Mouse (Mus musculus) myocyte (in vitro differentiated cells): ENCODE results near the gene Nos1.

ENCODE experiments used
- CEBPB ChIP-seq: IDR thresholded peaks from 2 replicates; pipeline ENCODE4 v1.6.1; 2011; ENCODE audit warnings: mild to moderate bottlenecking, moderate library complexity; ENCODE audit not compliant: poor library complexity, insufficient read depth, severe bottlenecking
- MAX ChIP-seq: IDR thresholded peaks from one replicate; pipeline ENCODE4 v1.6.1; 2011; ENCODE audit warnings: low read depth, mild to moderate bottlenecking, control low read depth
- POLR2A ChIP-seq: IDR thresholded peaks from one replicate; pipeline ENCODE4 v1.6.1; 2011; ENCODE audit warnings: low read depth, mild to moderate bottlenecking, control low read depth, moderate library complexity; ENCODE audit not compliant: insufficient read length
- POLR2AphosphoS2 ChIP-seq: IDR thresholded peaks from one replicate; pipeline ENCODE4 v1.6.1; 2011; ENCODE audit warnings: low read depth, control low read depth; ENCODE audit not compliant: insufficient read length
- TCF3 ChIP-seq: IDR thresholded peaks from one replicate; pipeline ENCODE4 v1.6.1; 2011; ENCODE audit warnings: low read depth, control low read depth; ENCODE audit not compliant: insufficient read length

DNA sequence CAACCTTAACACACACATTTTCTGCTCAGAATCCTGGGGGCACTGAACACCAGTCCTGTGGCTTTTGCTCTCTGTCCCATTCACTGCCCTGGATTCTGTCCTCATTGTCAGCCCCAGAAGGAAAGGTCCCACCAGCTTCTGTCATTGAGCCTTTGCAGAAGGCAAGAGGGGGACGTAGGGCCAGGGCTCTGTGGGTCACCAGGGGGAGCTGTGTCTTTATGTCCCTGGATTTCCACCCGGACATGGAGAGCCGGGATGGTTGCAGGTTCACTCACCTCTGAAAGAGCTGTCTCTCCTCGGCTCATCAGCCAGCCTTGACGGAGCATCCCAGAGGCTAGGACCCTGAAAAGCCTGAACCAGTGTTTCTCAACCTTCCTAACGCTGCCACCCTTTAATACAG, 142.9 kb downstream of the Nos1 start:
- TF ChIP-seq POLR2AphosphoS2: no peak
- no peak for TF ChIP-seq MAX
- no peak for TF ChIP-seq TCF3
- no peak for TF ChIP-seq CEBPB
- no peak for TF ChIP-seq POLR2A
